Mouse (Mus musculus): ENCODE measurements around the gene Pfdn6.
"Not testable (repeated sequence)": the region's sequence is repeated elsewhere in the genome, so short reads cannot be mapped to it uniquely, and the experiment has no call there.

Pfdn6 gene

DNA sequence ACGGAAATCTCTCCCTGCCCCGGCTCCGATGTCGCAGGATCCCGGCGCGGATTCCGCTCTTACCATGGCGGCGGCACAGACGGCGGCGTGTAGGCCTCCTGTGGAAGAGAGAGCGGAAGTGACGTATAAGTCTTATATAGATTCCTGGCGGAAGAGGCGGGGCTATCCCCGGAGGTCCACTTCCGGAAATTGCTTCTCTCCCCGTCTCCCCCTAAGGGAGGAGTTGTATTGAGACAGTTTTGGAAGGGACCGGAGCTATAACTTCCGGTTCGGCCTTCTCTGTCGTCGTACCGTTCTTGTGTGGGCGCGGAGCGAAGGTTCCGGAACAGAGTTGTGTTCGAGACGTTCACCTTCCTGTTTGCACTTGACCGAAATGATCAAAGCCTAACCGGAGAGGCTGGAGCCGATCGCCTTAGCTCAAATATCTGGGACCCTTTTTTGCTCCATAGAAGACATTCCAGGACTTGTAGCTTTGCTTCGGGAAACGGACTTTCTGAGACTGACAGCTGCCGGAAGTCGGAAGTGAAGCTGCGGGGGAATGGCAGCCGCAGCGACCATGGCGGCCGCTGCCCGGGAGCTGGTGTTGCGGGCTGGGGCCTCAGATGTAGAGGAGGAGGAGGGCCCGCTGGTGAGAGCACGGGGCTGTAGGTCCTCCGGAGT is 15.5 kb upstream of the Pfdn6 start, which contains the start of the genes Vps52 and Rps18:
Vps52 (plus strand) TSS at position 258 of the 660 bp plus-strand sequence.
Rps18 (minus strand) TSS at position 447 of the 660 bp plus-strand sequence.
- DNase-seq (ENCODE audit: inconsistent ontology term), result peak; percentile 99

DNA sequence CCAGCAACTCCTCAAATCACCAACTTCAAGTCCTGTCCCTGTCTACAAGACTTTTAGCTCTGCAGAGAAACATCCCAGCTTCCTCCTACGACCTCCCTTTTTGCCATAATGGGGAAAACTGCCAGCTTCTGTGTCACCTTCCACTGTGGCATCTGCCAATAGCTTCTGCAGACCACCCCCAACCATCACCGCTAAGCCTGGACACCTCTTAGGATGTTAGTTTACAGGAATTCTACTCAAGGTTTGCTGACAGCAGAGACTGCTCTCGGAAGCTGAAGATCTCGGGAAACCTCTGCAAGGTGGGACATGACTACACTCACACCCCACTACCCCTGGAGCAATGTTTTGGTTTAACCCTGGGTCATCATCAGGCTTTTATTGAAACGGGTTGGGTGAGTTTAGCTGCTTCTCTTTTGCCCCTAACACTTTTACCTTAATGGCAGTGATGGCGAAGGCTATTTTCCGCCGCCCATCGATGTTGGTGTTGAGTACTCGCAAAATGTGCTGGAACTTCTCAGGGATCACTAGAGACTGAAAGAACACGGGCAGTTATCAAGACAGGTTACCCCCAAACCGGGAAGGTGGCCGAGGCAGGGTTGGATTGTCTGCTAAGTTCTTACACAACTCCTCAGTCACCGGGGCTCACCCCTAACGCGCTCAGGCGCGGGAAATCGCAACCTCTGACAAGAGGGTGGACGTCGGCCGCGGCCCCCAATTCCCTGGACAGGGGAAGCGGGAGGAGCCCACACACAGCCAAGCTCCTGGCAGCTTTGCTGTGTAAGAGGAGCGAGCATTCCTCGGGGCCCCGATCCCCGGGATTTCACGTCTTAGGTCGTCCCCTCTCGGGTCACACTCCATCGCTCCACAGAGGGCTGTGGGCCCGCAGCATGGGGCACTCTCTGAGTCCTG is 14.8 kb upstream of the Pfdn6 start:
- no peak for DNase-seq (ENCODE audit: inconsistent ontology term)

DNA sequence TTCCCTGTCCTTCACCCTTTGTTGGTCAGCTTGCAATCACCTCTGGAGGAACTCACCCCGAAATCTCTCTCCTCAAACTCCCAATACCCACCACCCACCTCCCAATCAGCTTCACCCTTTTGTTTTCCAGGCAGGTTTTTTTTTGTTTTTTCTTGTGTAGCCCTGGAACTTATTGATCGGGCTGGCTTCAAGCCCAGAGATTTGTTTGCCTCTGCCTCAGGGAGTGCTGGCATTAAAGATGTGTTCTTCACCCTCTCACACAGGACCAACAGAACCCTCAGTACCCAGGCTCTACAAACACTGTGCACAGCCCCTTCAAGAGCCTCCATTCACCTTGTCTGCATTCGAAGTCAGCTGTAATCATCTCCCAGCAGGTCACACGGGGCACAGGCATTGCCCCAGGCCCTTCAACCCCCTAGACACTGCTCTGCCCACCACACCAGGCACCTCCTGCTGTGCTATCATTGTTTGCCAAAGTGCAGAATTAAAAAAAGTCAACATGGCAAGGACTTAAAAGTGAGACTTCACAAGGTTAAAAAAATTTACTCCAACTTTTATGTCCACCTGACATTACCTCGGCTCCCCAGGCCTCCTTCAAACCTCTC is 13.9 kb upstream of the Pfdn6 start:
- no peak for DNase-seq (ENCODE audit: inconsistent ontology term)

DNA sequence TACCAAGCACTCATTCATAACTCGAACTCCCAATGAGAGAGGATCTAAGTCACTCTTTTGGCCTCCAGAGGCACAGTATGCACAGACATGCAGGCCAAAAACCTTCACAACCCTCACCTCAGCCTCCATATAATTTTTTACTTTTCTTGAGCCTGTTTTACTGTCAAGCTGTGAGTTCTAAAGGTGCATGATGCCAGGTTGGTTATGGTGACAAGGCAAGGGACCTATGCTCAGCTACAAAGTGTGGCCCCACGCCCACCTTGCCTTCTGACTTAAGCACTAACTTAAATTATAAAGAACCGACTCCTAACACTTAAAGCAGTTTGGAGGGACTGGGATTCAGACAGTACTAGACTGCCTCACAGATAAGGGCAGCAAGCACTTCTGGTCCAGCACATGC is 13.2 kb upstream of the Pfdn6 start:
- DNase-seq (ENCODE audit: inconsistent ontology term), result no peak

DNA sequence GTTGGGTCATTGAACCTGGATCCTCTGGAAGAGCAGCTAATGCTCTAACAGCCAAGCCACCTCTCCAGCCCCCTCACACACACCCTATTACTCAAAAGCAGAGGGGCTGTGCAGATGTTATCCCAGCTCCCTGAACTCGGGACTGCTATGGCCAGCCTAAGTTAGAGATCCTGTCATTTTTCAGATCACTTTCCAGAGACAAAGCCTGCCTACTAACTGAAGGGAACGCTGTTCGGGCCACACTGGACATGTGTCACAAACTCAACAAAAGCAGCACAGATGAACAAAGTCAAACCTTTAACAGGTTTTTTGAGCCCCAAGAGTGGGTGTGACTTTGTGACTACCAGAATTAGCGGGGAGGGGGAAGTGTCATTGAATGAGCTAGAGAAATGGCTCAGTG is 12.7 kb upstream of the Pfdn6 start:
- no peak for DNase-seq (ENCODE audit: inconsistent ontology term)

DNA sequence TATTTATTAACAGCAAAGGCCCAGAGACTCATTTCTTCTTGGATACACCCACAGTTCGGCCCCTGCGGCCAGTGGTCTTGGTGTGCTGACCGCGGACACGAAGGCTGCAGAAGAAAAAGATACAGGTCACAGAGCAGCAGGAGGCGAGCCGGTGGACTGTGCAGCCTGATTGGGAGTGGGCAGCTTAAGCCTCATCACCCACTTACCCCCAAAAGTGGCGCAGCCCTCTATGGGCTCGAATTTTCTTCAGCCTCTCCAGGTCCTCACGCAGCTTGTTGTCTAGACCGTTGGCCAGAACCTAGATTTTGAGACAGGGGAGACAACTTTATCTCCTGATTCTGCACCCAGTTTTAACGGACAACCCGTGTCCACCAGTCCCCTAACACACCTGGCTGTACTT is 11.9 kb upstream of the Pfdn6 start:
- not testable (repeated sequence) for DNase-seq (ENCODE audit: inconsistent ontology term)

DNA sequence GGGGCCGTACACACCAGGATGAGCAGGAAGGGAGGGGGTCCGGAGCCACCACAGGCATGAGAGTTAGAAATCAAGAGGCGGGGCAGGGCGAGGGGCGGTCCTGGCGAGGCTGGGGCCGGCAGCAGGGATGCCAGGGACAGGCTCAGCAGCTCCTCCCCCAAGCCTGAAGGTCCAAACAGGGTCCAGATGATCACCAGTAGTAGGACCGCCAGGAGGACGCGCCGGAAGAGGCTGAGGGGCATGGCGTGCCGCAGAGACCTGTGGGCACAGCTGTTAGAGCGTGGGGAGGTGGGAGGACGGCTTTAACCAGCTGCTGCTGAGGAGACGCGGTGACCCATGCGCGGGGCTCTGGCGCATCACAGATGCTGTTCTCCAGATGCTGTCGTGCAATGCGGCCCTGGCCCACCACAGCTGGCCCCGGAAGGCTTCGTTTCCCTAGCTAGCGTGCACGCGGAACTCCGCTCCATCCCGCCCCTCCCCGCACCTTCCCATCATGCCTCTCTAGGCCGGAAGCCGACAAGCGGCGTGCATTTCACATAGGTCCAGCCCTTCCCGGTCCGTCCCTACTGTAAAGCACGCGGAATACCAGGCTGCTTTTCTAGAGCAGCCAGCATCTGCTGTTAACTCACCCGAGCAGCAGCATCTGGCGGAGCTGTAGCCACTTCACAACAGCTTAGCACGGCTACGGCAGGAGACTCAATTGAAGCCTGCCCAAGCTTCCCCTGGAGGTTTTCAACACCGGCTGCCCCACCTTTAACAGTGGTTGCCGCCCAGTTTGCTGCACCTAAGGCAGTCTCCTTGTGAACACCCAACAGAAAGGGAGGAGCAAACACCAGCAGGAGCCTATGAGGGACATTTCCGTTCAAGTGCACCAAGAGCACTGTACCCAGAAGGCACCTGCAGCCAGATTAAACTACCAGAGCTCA is 11.1 kb upstream of the Pfdn6 start, which contains the start of gene B3galt4:
B3galt4 (minus strand) TSS at position 468 of the 926 bp plus-strand sequence.
- peak; percentile 84 for DNase-seq (ENCODE audit: inconsistent ontology term)

DNA sequence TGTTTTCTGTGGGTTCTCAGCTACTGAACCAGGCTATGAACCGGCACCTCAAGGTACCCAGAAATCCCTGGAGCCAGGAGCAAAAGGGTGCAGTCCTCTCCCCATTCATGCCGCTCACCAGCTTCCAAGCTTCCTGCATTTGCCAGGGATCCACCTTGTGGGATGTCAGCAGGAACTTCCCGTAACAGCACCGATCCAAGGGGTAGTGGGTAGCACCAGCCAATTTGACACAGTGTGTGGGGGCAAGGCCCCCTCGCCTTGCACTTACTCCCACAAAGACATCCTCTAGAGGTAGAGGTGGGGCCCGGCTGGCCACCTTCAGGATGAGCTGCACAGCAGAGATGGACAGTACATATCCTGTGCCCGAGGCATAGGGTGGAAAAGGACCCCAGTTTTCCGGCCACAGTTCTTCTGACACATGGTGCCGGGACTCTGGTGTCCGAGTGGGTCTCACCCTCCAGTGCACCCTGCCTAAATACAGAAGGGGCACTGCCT is 10.0 kb upstream of the Pfdn6 start:
- no peak for DNase-seq (ENCODE audit: inconsistent ontology term)

DNA sequence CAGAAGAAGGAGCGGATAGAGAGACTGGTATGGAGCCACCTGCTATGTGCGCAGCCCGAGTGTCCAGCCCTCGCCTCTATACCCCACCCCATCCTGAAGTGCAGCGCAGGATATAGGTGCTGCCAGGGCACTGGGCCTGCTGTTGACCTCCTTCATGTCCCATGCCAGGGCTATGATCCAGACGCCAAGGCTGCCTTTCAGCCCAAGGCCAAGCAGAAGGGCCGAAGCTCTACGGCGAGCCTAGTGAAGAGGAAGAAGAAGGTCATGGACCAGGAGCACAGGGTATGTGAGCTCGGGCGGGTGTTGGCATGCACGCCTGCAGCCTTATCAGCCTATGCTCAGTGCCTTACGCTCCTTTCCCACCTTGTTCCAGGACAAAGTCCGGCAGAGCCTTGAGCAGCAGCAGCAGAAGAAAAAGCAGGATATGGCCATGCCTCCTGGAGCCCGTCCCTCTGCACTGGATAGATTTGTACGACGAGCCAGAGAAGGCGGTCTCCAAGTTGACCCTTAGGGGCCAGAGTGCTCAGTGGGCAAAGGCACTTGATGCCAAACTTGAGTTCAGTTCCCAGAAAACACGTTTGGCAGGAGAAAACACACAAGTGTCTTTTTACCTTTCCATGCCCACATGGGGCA is 8.9 kb upstream of the Pfdn6 start:
- DNase-seq (ENCODE audit: inconsistent ontology term), result no peak

DNA sequence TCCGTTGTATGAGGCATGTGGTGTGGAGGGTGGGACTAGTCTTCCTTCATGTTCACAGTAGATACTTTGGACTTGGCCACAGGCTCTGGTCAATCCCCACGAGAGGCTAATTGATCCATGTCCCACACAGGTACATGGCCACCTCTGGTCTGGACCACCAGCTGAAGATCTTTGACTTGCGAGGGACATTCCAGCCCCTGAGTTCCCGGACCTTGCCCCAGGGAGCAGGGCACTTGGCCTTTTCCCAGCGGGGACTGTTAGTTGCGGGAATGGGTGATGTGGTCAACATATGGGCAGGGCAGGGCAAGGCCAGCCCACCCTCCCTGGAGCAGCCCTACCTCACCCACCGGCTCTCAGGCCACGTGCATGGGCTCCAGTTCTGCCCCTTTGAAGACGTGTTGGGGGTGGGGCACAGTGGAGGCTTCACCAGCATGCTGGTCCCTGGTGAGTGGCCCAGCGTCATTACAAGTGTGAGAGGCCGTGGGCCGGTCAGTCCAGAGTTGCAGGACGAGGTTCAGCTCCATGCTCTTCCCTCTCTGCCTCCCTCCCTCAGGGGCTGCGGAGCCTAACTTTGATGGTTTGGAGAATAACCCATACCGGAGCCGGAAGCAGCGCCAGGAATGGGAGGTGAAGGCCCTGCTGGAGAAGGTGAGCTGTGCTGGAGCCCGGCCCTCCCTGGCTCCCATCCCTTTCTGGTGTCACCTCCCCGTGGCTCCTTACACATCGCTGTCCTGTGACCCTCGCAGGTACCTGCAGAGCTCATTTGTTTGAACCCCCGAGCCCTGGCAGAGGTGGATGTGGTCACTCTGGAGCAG is 8.2 kb upstream of the Pfdn6 start:
- no peak for DNase-seq (ENCODE audit: inconsistent ontology term)

DNA sequence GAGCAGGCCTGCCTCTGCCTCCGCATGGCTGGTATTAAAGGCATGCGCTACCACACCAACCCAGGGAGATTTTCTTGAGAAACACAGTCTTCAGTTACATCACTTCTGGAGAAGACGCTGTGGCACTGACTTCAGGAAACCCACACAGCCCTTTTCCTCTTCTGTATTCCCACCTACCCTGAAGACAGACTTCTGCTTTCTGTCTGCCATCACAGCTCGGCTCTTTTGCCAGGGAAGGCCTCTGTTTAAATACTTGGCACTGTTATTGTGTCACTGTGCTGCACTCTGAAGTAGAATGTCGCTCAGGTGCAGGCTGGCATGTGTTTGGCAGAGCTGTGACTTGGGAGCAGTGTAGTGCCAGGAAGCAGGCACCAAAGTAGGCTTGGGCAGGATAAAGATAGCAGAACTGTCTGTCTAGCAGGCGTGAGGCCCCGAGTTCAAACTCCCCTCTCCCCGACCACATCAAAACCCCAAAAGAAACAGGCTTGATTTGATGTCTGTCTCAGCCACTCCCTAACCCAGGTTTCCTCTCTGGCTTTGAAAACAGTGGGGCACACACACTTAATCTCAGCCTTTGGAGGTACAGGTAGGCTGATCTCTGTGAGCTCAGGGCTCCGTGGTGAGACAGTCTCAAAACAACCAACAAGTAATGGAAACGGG is 7.4 kb upstream of the Pfdn6 start:
- DNase-seq (ENCODE audit: inconsistent ontology term), result no peak

DNA sequence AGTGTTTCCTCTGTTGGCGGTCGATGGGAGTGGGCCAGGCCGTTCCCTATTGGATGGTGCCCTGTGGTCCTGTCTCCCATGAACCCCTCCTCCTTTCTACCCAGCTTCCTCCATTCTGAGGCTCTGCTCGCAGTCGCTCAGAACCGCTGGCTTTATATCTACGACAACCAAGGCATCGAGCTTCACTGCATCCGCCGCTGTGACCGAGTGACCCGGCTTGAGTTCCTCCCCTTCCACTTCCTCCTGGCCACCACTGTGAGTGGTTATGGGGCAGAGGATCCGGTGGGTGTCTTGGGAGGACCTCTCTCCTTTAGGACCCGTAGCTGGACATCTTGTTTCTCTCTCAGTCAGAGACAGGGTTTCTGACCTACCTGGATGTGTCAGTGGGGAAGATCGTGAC is 3.3 kb upstream of the Pfdn6 start:
- DNase-seq (ENCODE audit: inconsistent ontology term), result no peak

DNA sequence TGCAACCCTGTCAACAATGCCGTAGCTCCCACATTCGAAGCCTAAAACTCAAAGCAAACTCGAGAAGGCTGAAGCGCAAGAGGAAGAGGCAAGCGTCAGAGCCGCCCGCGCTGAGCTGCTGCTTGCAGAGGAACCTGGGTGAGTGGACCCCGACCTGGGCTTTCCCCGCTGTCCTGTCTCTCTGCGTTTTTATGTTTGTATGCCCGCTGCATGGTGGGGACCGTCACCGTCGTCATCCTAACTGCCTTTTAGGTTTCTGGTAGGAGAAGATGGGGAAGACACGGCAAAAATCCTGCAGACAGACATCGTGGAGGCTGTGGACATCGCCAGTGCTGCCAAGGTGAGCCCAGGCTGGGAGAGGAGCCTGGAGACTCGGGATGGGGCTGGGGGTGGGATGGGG is 1.2 kb upstream of the Pfdn6 start:
- no peak for DNase-seq (ENCODE audit: inconsistent ontology term)

DNA sequence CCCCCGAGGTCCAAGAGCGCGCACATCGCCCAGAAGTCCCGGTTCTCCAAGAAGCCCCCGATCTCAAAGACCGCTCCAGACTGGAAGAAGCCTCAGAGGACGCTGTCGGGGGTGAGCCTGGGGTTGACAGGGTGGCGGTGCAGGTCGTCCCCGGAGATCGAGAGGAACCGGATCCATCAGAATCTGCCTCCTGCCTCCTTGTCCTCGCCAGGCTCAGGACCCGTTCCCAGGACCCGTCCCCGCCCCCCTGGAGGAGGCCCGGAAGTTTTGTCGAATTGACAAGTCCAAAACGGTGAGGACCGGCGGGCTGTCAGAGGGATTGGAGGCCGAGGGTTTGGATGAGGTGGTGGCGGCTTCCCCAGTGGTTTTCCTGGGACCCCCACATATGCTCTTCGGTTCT is 838 bp upstream of the Pfdn6 start:
- DNase-seq (ENCODE audit: inconsistent ontology term), result peak; percentile 36

DNA sequence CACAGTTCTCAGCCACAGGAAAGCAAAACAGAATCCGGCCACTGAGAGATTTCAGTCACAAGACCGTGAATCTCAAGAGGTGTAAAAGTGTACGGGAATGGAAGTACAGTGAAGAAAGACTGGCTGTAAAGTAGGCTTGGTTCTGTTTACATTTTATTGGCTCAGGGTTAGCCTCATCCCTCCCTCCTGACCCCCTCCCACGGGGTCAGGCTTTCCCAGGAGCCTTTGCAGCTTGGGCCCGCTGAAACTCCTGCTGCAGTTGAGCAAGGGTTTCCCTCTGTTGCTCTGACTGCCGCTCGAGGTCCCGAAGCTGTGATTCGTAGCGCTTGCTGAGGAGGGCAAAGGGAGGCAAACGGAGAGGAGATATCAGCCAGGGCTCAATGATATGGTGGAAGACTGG is 1.4 kb downstream of the Pfdn6 start:
- DNase-seq (ENCODE audit: inconsistent ontology term), result no peak

DNA sequence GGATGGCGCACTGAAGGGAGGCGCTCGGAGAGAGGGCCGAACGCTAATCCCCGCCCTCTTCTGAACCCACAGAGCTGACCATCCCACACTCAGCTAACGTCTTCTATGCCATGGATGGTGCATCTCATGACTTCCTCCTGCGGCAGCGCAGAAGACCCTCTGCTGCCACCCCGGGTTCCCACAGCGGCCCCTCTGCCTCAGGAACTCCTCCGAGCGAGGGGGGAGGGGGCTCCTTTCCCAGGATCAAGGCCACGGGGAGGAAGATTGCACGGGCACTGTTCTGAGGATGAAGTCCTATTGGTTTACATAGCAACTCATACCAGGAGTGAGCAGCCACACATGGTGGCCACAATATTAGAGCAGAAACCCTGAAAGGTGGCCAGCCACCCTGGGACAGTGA is 3.1 kb downstream of the Pfdn6 start:
- no peak for DNase-seq (ENCODE audit: inconsistent ontology term)

DNA sequence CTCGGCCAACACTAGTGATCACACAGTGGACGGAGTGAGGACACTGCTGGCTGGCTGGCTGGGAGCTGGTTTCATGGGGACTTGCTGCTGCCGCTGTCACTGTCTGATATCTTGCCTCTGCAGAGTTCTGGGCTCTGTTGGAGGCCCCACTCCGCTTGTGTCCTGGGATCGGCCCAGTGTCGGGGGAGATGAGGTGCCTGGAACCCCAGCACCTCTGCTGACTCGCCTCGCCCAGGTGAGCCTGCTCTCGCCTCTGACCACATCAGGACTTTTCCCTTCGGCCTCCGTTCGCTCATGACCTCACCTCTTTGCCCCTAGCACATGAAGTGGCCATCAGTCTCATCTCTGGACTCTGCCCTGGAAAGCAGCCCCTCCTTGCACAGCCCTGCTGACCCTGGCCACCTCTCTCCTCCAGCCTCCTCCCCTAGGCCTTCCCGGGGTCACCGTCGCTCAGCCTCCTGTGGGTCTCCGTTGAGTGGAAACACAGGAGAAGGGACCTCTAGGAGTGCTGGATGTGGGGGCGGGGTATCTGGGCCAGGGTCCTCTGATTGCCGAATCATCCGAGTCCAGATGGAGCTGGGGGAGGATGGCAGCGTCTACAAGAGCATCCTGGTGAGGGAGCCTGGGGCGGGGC is 4.6 kb downstream of the Pfdn6 start:
- no peak for DNase-seq (ENCODE audit: inconsistent ontology term)

DNA sequence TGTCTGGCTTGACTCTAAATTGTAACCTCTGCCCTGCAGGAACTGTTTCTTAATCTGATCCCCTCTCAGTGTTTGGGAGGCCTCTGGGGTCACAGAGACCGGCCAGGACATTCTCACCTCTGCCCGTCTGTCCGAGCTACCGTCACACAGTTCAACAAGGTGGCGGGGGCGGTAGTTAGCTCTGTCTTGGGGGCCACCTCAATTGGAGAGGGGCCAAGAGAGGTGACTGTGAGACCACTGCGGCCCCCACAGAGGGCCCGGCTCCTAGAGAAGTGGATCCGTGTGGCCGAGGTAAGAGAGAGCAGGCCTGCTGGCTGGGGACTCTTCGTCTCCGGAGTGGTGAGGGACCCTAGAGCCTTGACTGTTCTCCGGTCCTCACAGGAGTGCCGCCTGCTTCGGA is 7.2 kb downstream of the Pfdn6 start:
- no peak for DNase-seq (ENCODE audit: inconsistent ontology term)

DNA sequence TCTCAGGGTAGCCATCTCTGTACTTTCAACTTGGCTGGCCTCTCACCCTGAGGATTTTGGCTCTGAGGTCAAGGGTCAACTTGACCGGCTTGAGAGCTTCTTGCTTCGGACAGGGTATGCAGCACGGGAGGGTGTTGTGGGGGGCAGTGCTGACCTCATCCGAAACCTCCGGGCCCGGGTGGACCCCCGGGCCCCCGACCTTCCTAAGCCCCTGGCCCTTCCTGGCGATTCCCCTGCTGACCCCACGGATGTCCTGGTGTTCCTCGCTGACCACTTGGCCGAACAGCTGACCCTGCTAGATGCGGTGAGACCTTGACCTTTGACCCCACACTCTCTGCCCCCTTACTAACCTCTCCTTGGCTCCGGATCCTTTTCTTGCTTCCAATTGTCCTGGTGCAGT is 7.7 kb downstream of the Pfdn6 start:
- DNase-seq (ENCODE audit: inconsistent ontology term), result no peak
